Mouse (Mus musculus): Measurements from ENCODE around the gene Pak4.
"Not testable (repeated sequence)": the region's sequence is repeated elsewhere in the genome, so short reads cannot be mapped to it uniquely, and the experiment has no call there.

Gene Pak4

GRCm38 (mm10) chr7:28509121-28509520 lies 88.9 kb downstream of the Pak4 start:
- not testable (repeated sequence) for DNase-seq (ENCODE audit: low read depth, low spot score)

All from forelimb bud, embryonic 11.5 days (tissue).